Mouse (Mus musculus) spleen, adult 2 months (tissue): Measurements from ENCODE around the gene Sephs1.

Experiments used
- CTCF ChIP-seq: fragments of 200-500 bp; IDR thresholded peaks from 2 replicates; pipeline ENCODE4 v1.5.1; 2011; ENCODE audit warnings: mild to moderate bottlenecking, inconsistent platforms; ENCODE audit not compliant: insufficient read depth, insufficient read length, insufficient replicate concordance; ENCODE audit errors: extremely low read depth
- POLR2A ChIP-seq: fragments of 200-500 bp; IDR thresholded peaks from 2 replicates; pipeline ENCODE4 v1.6.1; 2011; ENCODE audit warnings: low read depth, low read length, inconsistent platforms

GRCm38 (mm10) chr2:4950986-4951385 is 69.6 kb downstream of the Sephs1 start:
- TF ChIP-seq POLR2A = no peak
- no peak for TF ChIP-seq CTCF
